17 mouse cellular contexts compared by ENCODE assay signal in genomic region chr10:57792957-57793356, GRCm38 (mm10). TPM values are rescaled to one million over a fixed set of nuclear protein-coding genes. Genes with fewer than 3 reads are reported as not detected.
A peak's percentile ranks its signal among the peaks of the same experiment; 100 is the strongest.
DNase-seq lines count a peak whose midpoint lies in the region; ATAC-seq and TF ChIP-seq lines count a peak whose summit lies in the region.
"Had no signal": no experiment of that assay in that cellular context is flagged by ENCODE, and none has a peak within 500 bp of the region (broad histone marks: within the 10 kb centered on the region; RNA-seq: fewer than 3 reads in every experiment).

No protein-coding gene starts in this region.

- no peak for TF ChIP-seq POLR2A in bone marrow, adult 2 months (IDR thresholded peaks at IDR 0.05; ENCODE audit: borderline replicate concordance, control insufficient read depth, low read depth, low read length)

- H3K4me3 ChIP-seq in liver, postnatal 0 days (ENCODE audit: low read depth, low read length): no peak overlapping the region
- no peak overlapping the region for H3K4me3 ChIP-seq in liver, embryonic 11.5 days (ENCODE audit: low read depth, low read length)
- no peak overlapping the region for H3K4me3 ChIP-seq in bone marrow, adult 2 months (replicated peaks; ENCODE audit: control insufficient read depth, low read depth, low read length)
- no peak overlapping the region for H3K4me3 ChIP-seq in hindbrain, embryonic 10.5 days
- H3K4me3 ChIP-seq: embryonic facial prominence, embryonic 13.5 days; forebrain, embryonic 12.5 days; heart, embryonic 12.5 days; hindbrain, embryonic 15.5 days had no signal

- no peak for ATAC-seq in liver, postnatal 0 days
- no peak for ATAC-seq in liver, embryonic 11.5 days (replicated peaks; ENCODE audit: low FRiP score)
- ATAC-seq in granulocyte monocyte progenitor cell, adult 5-6 weeks (replicated peaks; ENCODE audit: poor library complexity, severe bottlenecking): peak; percentile 55
- peak; percentile 51; the same call in 1 of the 2 replicates for ATAC-seq in monocyte, adult 5-6 weeks (replicated peaks; ENCODE audit: insufficient number of reproducible peaks, low FRiP score, low TSS enrichment, poor library complexity, severe bottlenecking)
- ATAC-seq: forebrain, embryonic 16.5 days had no signal

- H3K27me3 ChIP-seq in liver, postnatal 0 days (ENCODE audit: insufficient read depth, low read length): no peaks in the 10 kb centered on the region
- H3K27me3 ChIP-seq in liver, embryonic 11.5 days (replicated peaks; ENCODE audit: control insufficient read depth, insufficient read depth, low read length): no peaks in the 10 kb centered on the region; the same call in 1 of the 2 replicates
- H3K27me3 ChIP-seq in hindbrain, embryonic 10.5 days (ENCODE audit: insufficient read depth, poor library complexity, severe bottlenecking): no peaks in the 10 kb centered on the region
- H3K27me3 ChIP-seq: embryonic facial prominence, embryonic 13.5 days; forebrain, embryonic 12.5 days; heart, embryonic 12.5 days; hindbrain, embryonic 15.5 days had no signal

- H3K36me3 ChIP-seq in liver, postnatal 0 days (replicated peaks; ENCODE audit: insufficient read depth, low read length): no peaks in the 10 kb centered on the region
- no peaks in the 10 kb centered on the region for H3K36me3 ChIP-seq in liver, embryonic 11.5 days (ENCODE audit: control insufficient read depth, insufficient read depth, low read length)
- peaks cover 50% of the 10 kb centered on the region for H3K36me3 ChIP-seq in hindbrain, embryonic 10.5 days
- H3K36me3 ChIP-seq: embryonic facial prominence, embryonic 13.5 days; heart, embryonic 12.5 days; hindbrain, embryonic 15.5 days had no signal

- no peak for DNase-seq in liver, postnatal 0 days
- no peak for DNase-seq in liver, embryonic 11.5 days (ENCODE audit: low spot score)
- DNase-seq in kidney, postnatal 25 days: no peak
- DNase-seq in hindbrain, embryonic 10.5 days (ENCODE audit: low spot score): no peak
- DNase-seq: adrenal gland, postnatal 14 days; cerebellum, adult 11 months; cerebellum, adult 8-10 months; cerebellum, postnatal 14 days; gastrocnemius, postnatal 14 days had no signal

- TF ChIP-seq EP300 in liver, postnatal 0 days (IDR thresholded peaks at IDR 0.05; ENCODE audit: low read depth): no peak

- no peak overlapping the region for H3K4me2 ChIP-seq in liver, postnatal 0 days (ENCODE audit: low read depth, low read length)
- H3K4me2 ChIP-seq in liver, embryonic 11.5 days: no peak overlapping the region
- H3K4me2 ChIP-seq: embryonic facial prominence, embryonic 13.5 days; forebrain, embryonic 12.5 days; heart, embryonic 12.5 days; hindbrain, embryonic 15.5 days had no signal

- no peak for TF ChIP-seq CTCF in liver, postnatal 0 days (IDR thresholded peaks at IDR 0.05; ENCODE audit: low read depth)
- no peak for TF ChIP-seq CTCF in bone marrow, adult 2 months (IDR thresholded peaks at IDR 0.05; ENCODE audit: control insufficient read depth, insufficient read depth, low read length)

- H3K9me3 ChIP-seq in liver, postnatal 0 days (ENCODE audit: low read length): no peaks in the 10 kb centered on the region
- H3K9me3 ChIP-seq in liver, embryonic 11.5 days (ENCODE audit: control insufficient read depth, low read length): no peaks in the 10 kb centered on the region
- peaks cover 15% of the 10 kb centered on the region for H3K9me3 ChIP-seq in hindbrain, embryonic 10.5 days
- H3K9me3 ChIP-seq: embryonic facial prominence, embryonic 13.5 days; heart, embryonic 12.5 days had no signal

- 48% methylated on average over 1 of the region's 1 CpGs for WGBS in liver, postnatal 0 days (ENCODE audit: insufficient replicate concordance)
- 66% methylated on average over 1 of the region's 1 CpGs for WGBS in liver, embryonic 11.5 days
- 28% methylated on average over 1 of the region's 1 CpGs for WGBS in bone marrow, adult 2 months
- WGBS in hindbrain, embryonic 10.5 days: 96% methylated on average over 1 of the region's 1 CpGs

- H3K27ac ChIP-seq in liver, postnatal 0 days (ENCODE audit: low read depth): peak overlapping the region; percentile 71
- H3K27ac ChIP-seq in liver, embryonic 11.5 days (ENCODE audit: low read depth, low read length): no peak overlapping the region
- H3K27ac ChIP-seq in bone marrow, adult 2 months (ENCODE audit: control insufficient read depth, insufficient read depth, low read depth, low read length, poor library complexity): peak overlapping the region; percentile 74; the same call in 1 of the 2 replicates
- no peak overlapping the region for H3K27ac ChIP-seq in hindbrain, embryonic 10.5 days
- H3K27ac ChIP-seq: embryonic facial prominence, embryonic 13.5 days; forebrain, embryonic 12.5 days; hindbrain, embryonic 15.5 days had no signal

- no peak overlapping the region for H3K9ac ChIP-seq in liver, postnatal 0 days (replicated peaks)
- no peak overlapping the region for H3K9ac ChIP-seq in liver, embryonic 11.5 days (ENCODE audit: low read depth, low read length)
- H3K9ac ChIP-seq: embryonic facial prominence, embryonic 13.5 days; forebrain, embryonic 12.5 days; heart, embryonic 12.5 days; hindbrain, embryonic 15.5 days had no signal

- H3K4me1 ChIP-seq in liver, postnatal 0 days (ENCODE audit: insufficient read depth): peaks cover 20% of the 10 kb centered on the region
- H3K4me1 ChIP-seq in liver, embryonic 11.5 days (replicated peaks; ENCODE audit: control insufficient read depth, insufficient read depth, low read length): peaks cover 8% of the 10 kb centered on the region
- peaks cover 2% of the 10 kb centered on the region; the same call in 1 of the 2 replicates for H3K4me1 ChIP-seq in bone marrow, adult 2 months (ENCODE audit: control insufficient read depth, insufficient read depth, low read length)
- H3K4me1 ChIP-seq in hindbrain, embryonic 10.5 days (replicated peaks): peaks cover 23% of the 10 kb centered on the region

RNA-seq across cellular contexts. Expression of gene Smpdl3a, which starts 1.2 kb away (rescaled TPM):
- 40.0 and 40.7 TPM in 2 replicates for polyA plus RNA-seq in liver, postnatal 0 days (2015; fragmentation: Nextera tagmentation; extraction: Ambion mirVana)
- polyA plus RNA-seq in liver, embryonic 11.5 days (2014; fragmentation: Nextera tagmentation; extraction: Ambion mirVana): 9.0 and 13.4 TPM in 2 replicates
- polyA plus RNA-seq in bone marrow, adult 2 months (2011; ENCODE audit: insufficient read depth, insufficient read length, low replicate concordance, missing spikeins): 9.1 and 13.2 TPM in 2 replicates
- total RNA-seq in granulocyte monocyte progenitor cell, adult 5-6 weeks (2014; fragmentation: Nextera tagmentation): 60.5 and 89.3 TPM in 2 replicates
- total RNA-seq in granulocyte monocyte progenitor cell, adult 5-6 weeks (2017): 52.6 and 58.6 TPM in 2 replicates
- 248 to 540 TPM (median 441 TPM) in 3 replicates for total RNA-seq in monocyte, adult 5-6 weeks (2017)
- 9.1 and 10.8 TPM in 2 replicates for polyA plus RNA-seq in hindbrain, embryonic 10.5 days (2016; fragmentation: Nextera tagmentation; extraction: Ambion mirVana)

RNA-seq across cellular contexts. Expression of gene Fabp7, which starts 8.3 kb away (rescaled TPM):
- polyA plus RNA-seq in liver, postnatal 0 days (2015; fragmentation: Nextera tagmentation; extraction: Ambion mirVana): 7.9 TPM in 2 replicates
- polyA plus RNA-seq in liver, embryonic 11.5 days (2014; fragmentation: Nextera tagmentation; extraction: Ambion mirVana): 1.9 and 2.8 TPM in 2 replicates
- polyA plus RNA-seq in bone marrow, adult 2 months (2011; ENCODE audit: insufficient read depth, insufficient read length, low replicate concordance, missing spikeins): 1.8 TPM in 1 of 2 replicates, not detected in the other
- 1.8 TPM in 1 of 2 replicates, not detected in the other for total RNA-seq in granulocyte monocyte progenitor cell, adult 5-6 weeks (2014; fragmentation: Nextera tagmentation)
- 1.7 TPM in 1 of 2 replicates, not detected in the other for total RNA-seq in granulocyte monocyte progenitor cell, adult 5-6 weeks (2017)
- 1.4 TPM in 1 of 3 replicates, not detected in the others for total RNA-seq in monocyte, adult 5-6 weeks (2017)
- polyA plus RNA-seq in hindbrain, embryonic 10.5 days (2016; fragmentation: Nextera tagmentation; extraction: Ambion mirVana): 518 and 856 TPM in 2 replicates

Comparison
In these comparisons a context has a peak if more than half of its experiments do, and no peak if none do; other contexts are left out.
1. H3K27ac ChIP-seq: peak in liver, postnatal 0 days (single experiment) and bone marrow, adult 2 months (single experiment); none in liver, embryonic 11.5 days (single experiment) and hindbrain, embryonic 10.5 days (single experiment).
2. ATAC-seq: peak in granulocyte monocyte progenitor cell, adult 5-6 weeks (single experiment) and monocyte, adult 5-6 weeks (single experiment); none in liver, postnatal 0 days (single experiment) and liver, embryonic 11.5 days (single experiment).
3. RNA of gene Fabp7, which starts 8.3 kb away (polyA plus RNA-seq): 518 to 856 TPM in hindbrain, embryonic 10.5 days; 7.9 TPM in liver, postnatal 0 days, 1.9 to 2.8 TPM in liver, embryonic 11.5 days and 1.8 TPM in bone marrow, adult 2 months; every median in the first group is over 10 times any median in the second.